Mouse (Mus musculus) small intestine, adult 2 months (tissue): ENCODE measurements around the gene Rmnd5b.

Experiments
- CTCF ChIP-seq: fragments of 200-500 bp; IDR thresholded peaks from 2 replicates; pipeline ENCODE4 v1.5.1; 2012; ENCODE audit warnings: low read depth, mild to moderate bottlenecking, control low read depth, inconsistent platforms, low read length, moderate library complexity, mixed read lengths; ENCODE audit not compliant: insufficient replicate concordance, insufficient read length; ENCODE audit errors: extremely low read depth
- POLR2A ChIP-seq: fragments of 200-500 bp; IDR thresholded peaks from 2 replicates; pipeline ENCODE4 v1.6.1; 2012; ENCODE audit warnings: low read depth, mild to moderate bottlenecking, control low read depth, inconsistent platforms, low read length, moderate library complexity

GRCm38 (mm10) chr11:51635127-51635524 lies 570 bp downstream of the Rmnd5b start:
- no peak; the same call in 1 of the 2 replicates for TF ChIP-seq CTCF
- no peak for TF ChIP-seq POLR2A
